Mouse (Mus musculus): ENCODE measurements at regions not wholly inside any gene's neighbourhood (a gene's known extent, or its start where the extent isn't known, plus 50 kb on each side); places are given as distances from the start of the nearest gene placed in this dataset.

- DNase-seq: no peak
Observed at GRCm38 (mm10) chr2:21908813-21909480, 318.4 kb upstream of the Myo3a start.

GRCm38 (mm10) chr2:21909481-21909966, 317.8 kb upstream of the Myo3a start:
- peak; percentile 56 for DNase-seq

- peak; percentile 12 for DNase-seq
Observed at GRCm38 (mm10) chr2:21917804-21918690, 309.3 kb upstream of the Myo3a start.

DNA sequence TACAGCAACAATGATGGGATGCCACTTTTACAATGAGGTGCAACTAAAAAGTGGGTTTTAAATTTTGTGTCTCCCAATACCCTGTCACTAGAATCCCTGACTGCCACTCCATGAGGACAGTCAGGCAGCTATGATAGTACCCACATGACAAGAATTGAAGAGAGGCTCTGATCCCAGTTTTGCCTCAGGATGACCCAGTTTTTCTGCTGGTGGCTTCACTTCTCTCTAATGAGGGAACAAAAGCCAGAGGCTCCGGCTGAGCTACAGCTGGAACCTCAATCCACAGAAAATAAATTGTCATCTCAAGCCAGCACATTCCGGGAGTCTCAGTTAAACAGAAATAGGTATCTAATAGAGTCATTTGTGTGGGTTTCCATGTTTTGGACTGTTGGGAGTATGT, 308.2 kb upstream of the Myo3a start:
- no peak for DNase-seq

GRCm38 (mm10) chr2:21927656-21928055, 299.6 kb upstream of the Myo3a start:
- no peak for DNase-seq

DNA sequence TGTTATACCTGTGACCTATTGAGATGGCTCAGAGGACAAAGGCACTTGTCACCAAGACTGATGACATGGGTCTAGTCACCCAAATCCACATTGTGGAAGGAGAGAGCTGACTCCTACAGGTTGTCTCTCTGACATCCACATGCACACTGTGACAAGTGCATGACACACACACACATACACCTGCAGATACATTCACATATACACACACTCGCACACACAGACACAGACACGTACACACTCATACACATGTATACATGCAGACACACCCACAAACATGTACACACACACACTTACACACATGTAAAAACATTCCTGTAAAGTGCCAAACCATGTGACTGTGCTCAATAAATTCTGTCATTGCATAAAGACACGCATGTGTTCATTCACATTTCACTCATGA, 287.3 kb upstream of the Myo3a start:
- DNase-seq: no peak

- no peak for DNase-seq
Observed at GRCm38 (mm10) chr2:21940797-21941487, 286.4 kb upstream of the Myo3a start.

DNA sequence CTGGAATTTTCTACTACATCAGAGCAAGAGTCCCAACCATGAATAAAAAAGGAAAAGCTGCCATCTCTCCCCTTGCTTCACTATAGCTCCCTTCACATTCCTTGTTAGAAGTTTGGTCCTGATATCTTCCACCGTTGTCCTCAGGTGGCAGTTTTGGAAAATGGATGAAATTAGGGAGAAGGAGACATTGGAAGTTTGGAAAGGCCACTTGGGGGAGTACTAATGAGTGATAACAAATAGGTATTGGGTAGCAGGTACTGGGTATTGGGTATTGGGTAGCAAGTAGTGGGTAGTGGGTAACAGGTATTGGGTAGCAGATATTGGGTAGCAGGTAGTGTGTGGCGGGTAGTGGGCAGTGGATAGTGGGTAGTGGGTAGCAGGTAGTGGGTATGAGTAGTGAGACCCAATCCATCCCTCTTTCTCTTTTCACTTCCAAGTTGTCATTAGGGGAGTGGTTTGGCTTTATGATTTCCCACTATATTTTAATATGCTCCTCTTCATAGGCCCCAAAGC, 285.8 kb upstream of the Myo3a start:
- DNase-seq: no peak

DNA sequence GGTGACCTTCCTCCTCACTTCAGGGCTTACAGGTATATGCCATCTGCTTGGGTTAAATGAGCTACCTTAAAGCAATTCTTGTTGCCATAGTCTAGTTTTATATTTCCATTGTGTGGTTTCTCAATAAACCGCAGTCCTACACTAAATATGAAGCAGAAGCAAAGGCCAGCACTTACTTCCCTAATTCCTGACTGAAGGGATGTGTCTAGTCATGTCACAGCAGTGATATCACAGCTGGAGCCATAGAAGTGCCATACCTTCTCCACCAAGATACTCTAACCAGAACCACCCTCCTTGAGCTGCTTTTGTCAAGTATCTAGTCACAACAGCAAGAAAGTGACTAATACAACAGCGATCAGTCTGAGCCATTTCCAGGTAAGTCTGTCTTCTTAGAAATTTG, 283.6 kb upstream of the Myo3a start:
- DNase-seq: no peak

- DNase-seq: no peak
Observed at GRCm38 (mm10) chr2:21946484-21946883, 280.8 kb upstream of the Myo3a start.

GRCm38 (mm10) chr2:21951279-21951678, 276.0 kb upstream of the Myo3a start:
- DNase-seq: no peak

DNA sequence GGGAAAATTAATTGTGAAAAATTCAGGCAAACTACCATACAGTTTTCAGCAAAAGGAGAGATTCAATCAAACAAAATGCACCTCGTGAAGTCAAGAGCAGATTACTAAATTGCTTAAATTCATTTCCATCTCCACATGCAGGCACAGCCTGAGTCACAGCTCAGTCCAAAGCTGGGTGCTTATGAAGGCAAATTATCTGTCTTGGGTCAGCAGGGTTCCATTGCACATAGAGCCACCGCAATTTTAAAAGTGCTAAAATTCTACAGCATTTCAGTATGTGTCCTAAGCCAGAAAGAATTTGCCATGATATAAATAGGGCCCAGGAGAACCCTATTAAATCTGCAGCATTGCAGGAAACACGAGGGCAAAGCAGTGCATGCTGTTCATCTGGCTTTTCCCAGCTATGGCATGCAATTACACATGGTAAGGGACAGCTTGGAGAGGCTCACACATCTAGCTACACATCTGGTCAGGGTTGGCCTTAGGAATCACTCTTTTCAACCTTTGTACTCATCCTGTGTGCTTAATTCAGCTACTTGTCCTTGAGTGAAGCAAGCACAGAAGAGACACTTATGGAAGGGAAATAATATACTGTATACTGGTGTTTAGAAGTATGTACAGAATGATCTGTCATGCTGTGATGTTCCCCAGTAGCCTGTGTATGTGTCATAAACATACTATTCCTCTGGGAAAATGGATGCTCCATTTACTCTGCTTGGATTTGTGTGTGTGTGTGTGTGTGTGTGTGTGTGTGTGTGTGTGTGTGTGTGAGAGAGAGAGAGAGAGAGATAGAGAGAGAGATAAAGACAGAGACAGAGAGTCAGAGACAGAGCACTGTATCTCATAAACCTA, 271.0 kb upstream of the Myo3a start:
- no peak for DNase-seq

DNA sequence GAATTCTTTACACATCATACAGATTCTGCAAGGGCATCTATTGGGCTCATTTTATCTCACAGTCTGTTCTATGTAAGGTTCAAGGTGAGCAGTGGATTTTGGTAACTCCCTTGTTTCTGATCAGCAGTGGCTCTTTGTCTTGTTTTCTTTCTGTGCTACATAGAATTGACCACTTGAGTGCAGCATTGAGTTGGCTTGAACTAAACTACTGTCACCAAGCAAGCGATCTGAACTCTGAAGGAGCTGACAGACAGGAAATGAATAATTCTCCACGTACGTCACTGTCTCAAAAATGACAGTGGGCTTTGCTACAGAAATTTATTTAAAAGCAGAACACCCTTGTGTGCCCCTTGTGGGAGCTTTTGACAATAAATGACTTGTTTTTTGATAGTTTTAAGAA, 268.9 kb upstream of the Myo3a start:
- DNase-seq: no peak

- DNase-seq: no peak
Observed at GRCm38 (mm10) chr2:21958802-21959201, 268.5 kb upstream of the Myo3a start.

DNA sequence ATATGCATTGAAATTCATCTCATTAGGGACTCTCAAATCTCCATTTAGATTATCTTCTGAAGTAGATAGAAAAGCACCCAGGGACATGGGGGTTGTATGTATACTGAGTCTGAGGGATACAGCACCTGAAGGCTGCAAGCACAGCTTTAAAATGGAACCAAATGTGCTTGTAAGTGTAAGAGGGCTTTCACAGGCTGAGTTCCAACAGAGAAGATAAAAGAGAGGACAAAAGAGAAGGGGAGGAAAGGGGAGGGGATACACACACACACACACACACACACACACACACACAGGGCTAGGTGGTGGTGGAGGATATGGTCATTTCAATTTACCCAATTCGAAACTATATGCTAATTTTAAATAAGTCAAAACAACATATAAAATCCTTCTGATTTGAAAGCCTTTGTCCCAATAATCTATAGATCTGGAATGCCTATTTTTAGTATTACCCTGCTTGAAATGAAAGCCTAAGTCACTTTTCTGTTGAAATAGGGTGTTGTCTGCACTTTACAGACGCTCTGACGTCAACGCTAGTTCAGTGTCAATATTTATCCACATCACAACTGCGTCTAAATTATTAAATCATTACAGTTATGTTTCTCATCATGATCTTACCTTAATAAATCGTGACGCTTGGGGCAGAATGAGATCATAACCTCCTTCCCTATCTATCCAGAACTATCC, 263.8 kb upstream of the Myo3a start:
- no peak for DNase-seq

GRCm38 (mm10) chr2:21964027-21964605, 263.2 kb upstream of the Myo3a start:
- DNase-seq: peak; percentile 81

DNA sequence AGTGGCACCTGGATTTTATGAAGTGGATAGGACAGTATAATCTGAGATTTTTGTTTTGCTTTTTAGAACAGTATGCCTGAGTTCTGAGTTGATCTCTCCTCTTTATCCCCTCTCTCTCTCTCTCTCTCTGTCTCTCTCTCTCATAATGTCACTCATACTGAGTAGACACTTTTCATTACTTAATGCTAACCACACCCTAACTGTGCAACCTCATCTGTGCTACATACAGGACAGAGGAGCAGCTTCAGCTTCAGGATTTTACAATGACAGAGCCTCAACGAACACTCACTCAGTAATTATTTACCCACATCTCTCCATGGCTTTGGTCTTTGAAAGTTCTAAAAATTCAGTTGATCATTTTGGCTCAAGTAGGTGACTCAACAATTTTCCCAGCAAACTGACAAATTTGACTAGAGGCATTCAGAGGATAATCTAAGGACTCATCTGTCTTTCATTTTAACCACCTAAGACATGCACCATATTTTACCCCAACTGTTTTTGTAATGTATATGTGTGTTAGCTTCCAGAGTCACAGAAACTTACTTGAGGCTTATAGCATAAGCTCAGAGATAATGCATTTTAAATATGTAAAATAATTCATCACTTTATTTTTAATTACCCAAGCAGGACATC, 256.4 kb upstream of the Myo3a start:
- DNase-seq: no peak

DNA sequence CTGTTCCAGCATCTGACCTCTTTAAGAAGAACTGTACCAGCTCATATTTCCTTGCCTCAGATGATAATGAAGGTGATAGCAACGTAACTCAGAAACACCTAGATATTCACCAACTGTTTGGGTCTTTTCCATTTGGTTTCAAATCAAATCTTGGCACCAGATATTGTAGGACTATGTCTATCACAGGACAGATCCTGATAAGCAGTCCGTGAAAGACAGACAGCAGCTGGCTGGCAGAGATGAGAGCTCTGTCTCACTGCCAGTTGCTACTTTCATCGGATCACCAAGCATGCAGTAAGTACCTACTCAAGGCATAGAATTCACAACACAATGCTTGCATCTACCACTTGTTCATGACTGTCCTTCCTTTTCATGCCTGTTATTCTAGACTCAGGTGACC, 252.7 kb upstream of the Myo3a start:
- DNase-seq: no peak

GRCm38 (mm10) chr2:21975547-21975946, 251.8 kb upstream of the Myo3a start:
- no peak for DNase-seq

DNA sequence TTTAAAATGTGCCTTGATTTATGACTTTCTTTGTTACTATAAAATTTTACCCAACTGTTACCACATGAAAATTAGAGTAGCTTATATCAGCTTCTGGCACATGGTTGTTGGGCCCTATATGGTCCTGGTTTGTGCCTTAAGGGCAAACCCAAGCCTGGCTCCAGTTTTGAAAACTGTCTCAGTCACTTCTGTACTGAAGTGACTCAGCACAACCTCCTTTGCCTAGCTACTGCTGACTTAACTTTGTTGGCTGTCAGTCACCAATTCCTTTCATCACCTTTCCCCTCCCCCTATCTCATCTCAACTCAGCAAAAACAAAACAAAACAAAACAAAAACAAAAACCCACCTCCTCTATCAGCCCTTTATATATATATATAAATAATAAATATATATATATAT, 251.0 kb upstream of the Myo3a start:
- no peak for DNase-seq

- no peak for DNase-seq
Observed at GRCm38 (mm10) chr2:21976831-21977230, 250.5 kb upstream of the Myo3a start.

Measured in liver (tissue).